Mouse (Mus musculus) liver, adult 2 months (tissue): ENCODE results near the gene Mtap.

Experiments used
- CTCF ChIP-seq: fragments of 200-500 bp; IDR thresholded peaks from 2 replicates; pipeline ENCODE4 v1.5.1; 2011; ENCODE audit warnings: low read depth, low read length, control low read depth
- POLR2A ChIP-seq: fragments of 200-500 bp; IDR thresholded peaks from 2 replicates; pipeline ENCODE4 v1.6.1; 2011; ENCODE audit warnings: low read length, control low read depth; ENCODE audit not compliant: insufficient read depth; ENCODE audit errors: extremely low read depth

- no peak for TF ChIP-seq CTCF
- no peak for TF ChIP-seq POLR2A
Observed at GRCm38 (mm10) chr4:89138361-89138651, 1.4 kb downstream of the Mtap start.
